Mouse (Mus musculus) retina, postnatal 1 day (tissue): ENCODE data around the gene Tsga10ip.
A peak's percentile ranks its signal among the peaks of the same experiment; 100 is the strongest.
"Not testable (repeated sequence)": the region's sequence is repeated elsewhere in the genome, so short reads cannot be mapped to it uniquely, and the experiment has no call there.

Experiments
- DNase-seq: peaks from one replicate; pipeline ENCODE4 v3.0.0-alpha.2; 2012

Tsga10ip gene

GRCm38 (mm10) chr19:5388011-5388441 lies 14.3 kb downstream of the Tsga10ip start:
- DNase-seq: no peak

DNA sequence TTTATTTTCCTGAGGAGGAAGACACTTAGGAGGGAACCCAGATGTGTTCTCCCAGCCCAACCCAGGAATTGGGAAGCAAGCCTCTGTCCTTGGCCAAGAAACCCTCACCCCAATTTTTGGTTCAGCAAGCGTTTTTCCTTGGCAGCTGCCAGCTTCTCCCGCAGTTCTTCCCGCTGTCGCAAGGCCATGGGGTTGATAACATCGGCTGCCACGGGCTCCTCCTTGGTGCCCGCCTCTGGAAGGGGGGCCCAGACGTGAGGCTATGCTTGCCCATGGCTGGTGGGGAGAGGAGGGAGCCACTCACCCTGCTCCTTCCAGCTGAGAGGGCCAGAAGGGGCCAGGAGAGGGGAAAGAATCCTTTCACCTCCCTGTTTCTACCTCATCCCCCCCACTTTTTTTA lies 17.6 kb downstream of the Tsga10ip start:
- no peak for DNase-seq

GRCm38 (mm10) chr19:5383326-5383725 lies 19.0 kb downstream of the Tsga10ip start:
- no peak for DNase-seq

GRCm38 (mm10) chr19:5377446-5377845 lies 24.9 kb downstream of the Tsga10ip start:
- DNase-seq: no peak

- no peak for DNase-seq
Measured at GRCm38 (mm10) chr19:5374748-5375147, 27.6 kb downstream of the Tsga10ip start.

DNA sequence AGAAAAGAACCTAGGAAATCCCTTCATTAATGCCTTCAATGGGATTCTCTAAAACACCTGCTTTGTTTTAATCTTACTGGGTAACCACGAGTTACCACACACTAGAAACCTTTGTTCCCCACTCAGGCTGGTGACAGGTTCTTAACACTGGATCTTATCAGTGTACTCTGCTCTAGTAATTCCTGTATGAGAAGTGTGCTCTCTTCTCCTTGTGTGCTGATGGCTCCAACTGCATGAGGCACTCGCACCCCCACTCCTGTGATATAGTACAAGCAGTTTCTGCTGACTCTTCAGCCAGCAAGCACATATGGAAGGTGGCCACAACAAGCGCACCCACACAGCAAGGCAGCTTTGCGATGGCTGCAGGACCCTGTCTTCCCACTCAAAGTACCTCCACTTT lies 28.1 kb downstream of the Tsga10ip start:
- no peak for DNase-seq

GRCm38 (mm10) chr19:5372724-5373123 lies 29.6 kb downstream of the Tsga10ip start:
- DNase-seq: no peak

- DNase-seq: peak; percentile 43
Measured at GRCm38 (mm10) chr19:5370932-5371331, 31.4 kb downstream of the Tsga10ip start.

GRCm38 (mm10) chr19:5367455-5367854 lies 34.9 kb downstream of the Tsga10ip start:
- no peak for DNase-seq

GRCm38 (mm10) chr19:5367053-5367359 lies 35.3 kb downstream of the Tsga10ip start, which contains the start of gene Banf1:
Gene Banf1 (minus strand): TSS chr19:5367168.
- DNase-seq: no peak

DNA sequence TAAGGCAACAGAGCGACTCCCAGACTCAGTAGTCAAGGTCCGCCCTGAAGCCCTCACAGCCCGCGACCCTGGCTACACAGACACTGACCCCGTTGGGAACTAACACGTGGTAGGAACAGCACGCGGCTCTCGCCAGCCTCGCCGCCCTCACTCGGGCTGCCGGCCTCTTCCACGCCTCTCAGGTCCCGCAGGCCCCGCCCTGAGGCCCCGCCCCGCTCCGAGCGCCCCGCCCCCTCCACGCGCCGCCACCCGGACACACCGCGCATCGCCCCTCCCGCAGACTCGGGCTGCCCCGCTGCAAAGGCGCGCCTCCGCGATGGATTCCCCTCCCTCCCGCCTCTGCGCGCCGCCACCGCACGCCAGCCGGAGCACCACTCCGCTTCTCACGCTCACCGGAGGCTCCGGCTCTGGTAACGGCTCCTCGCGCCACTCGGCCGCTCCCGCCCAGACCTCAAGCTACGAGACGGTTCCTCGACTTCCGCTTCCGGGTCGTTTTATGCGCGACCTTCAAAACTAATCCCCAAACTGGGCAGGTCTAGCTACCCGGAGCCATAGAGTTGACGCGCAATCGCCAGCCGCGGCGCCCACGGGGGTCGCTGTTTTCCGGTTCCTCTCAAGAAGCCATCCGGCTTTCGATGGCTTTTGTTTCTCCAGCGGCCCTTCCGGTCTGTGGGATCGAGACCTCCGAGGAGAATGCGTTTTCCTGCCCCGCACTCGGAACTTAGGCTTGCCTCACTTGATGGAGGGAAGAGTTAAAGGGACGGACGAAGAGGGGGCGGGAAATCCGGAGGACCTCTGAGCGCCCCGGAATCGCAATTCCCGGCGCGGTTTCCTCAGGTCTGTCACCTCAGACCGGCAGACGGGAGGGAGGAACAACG lies 35.9 kb downstream of the Tsga10ip start, which contains the start of gene Eif1ad:
TSS of gene Eif1ad (plus strand) at position 567 of the 878 bp plus-strand sequence.
- DNase-seq: peak; percentile 99

GRCm38 (mm10) chr19:5365751-5366150 lies 36.6 kb downstream of the Tsga10ip start:
- no peak for DNase-seq

DNA sequence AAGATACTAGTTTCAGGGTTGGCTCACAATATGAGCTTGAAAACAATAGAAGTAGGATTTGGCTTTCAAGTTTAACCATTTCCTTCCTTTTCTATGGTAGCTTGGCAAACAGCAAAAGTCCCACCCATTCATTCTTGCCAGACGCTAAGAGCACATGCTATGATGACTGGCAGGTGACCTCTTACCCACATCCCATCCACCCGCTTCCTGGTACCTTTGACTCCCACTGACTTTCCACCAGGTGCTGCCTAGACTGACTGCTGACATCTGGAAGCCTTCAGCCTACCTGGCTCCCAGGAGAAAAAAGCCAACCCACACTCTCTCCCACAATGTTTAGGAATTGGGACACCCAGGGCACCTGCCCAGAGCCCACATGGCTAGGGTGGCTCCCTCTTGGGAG lies 38.2 kb downstream of the Tsga10ip start:
- DNase-seq: no peak

DNA sequence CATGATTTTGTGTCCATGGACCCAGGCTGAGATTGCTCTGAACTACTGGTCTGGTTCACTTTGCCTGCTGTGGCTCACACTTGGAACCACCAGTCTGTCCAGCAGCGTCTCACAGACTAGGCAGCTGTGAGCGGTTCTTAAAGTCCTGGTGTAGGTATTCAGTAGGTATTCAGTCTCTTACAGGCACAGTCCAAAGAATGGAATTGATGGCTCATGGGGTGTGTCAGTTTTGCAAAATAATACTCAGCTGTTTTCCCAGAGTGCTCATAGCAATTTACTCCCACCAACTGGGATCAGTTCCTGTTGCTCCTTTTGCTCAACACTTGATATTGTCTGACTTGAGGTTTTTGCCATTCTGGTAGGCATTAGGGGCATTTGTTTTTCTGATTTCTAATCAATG lies 40.1 kb downstream of the Tsga10ip start:
- no peak for DNase-seq

DNA sequence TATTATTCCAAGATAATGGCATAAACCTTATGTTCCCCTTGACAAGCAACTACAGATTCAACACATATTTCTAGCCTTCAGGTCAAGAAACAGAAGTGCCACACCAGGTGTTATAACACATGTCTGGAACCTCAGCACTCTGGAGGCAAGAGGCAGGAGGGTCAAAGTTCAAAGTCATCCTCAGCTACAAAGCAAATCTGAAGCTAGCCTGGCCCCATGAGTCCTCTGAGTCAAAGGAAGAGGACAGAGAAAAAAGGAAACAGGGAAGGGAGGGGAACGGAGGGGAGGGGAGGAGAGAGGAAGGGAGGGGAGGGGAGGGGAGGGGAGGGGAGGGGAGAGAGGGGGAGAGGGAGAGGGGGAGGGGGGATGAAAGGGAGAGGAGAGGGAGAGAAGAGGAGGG lies 46.2 kb downstream of the Tsga10ip start:
- peak; percentile 19 for DNase-seq

GRCm38 (mm10) chr19:5353609-5354008 lies 48.7 kb downstream of the Tsga10ip start:
- DNase-seq: no peak

- DNase-seq: not testable (repeated sequence)
Measured at GRCm38 (mm10) chr19:5349502-5349873, 52.8 kb downstream of the Tsga10ip start, which contains the start of gene Cst6. Gene Cst6 (minus strand): TSS chr19:5349574.

- DNase-seq: peak; percentile 70
Measured at GRCm38 (mm10) chr19:5348526-5349501, 53.5 kb downstream of the Tsga10ip start.

DNA sequence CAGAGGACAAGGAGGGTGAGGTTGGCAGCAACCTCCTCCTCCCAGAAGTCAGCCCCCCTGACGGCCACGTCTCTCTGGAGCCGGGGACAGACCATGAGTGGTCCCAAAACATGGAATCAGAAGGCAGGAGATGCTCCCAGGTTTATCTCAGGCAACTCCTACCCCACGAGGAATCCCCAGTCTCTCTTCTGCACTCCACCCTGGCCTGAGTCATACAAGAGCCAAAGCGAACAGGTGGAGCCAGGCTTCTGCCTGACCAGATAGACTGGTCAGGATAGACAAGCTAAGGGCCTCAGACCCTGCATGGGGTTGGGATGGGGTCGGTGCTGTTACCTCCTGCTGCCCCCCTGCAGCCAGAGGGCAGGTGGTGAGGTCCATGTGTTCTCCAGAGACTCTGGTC lies 54.3 kb downstream of the Tsga10ip start:
- no peak for DNase-seq

GRCm38 (mm10) chr19:5345297-5346131 lies 56.8 kb downstream of the Tsga10ip start:
- DNase-seq: peak; percentile 10

GRCm38 (mm10) chr19:5341360-5341759 lies 61.0 kb downstream of the Tsga10ip start:
- no peak for DNase-seq
